Mouse (Mus musculus) midbrain, embryonic 10.5 days (tissue): ENCODE results near the gene Crybg3. TPM values are rescaled to one million over a fixed set of nuclear protein-coding genes. Genes with fewer than 3 reads are reported as not detected.

Source experiments
- DNase-seq: peaks from one replicate; pipeline ENCODE4 v3.0.0-alpha.2; 2017; ENCODE audit warnings: low spot score
- H3K27ac ChIP-seq: fragments of 300-500 bp; sonication (generic); replicated peaks from 2 replicates; pipeline ENCODE4 v1.5.1; 2016; ENCODE audit warnings: mild to moderate bottlenecking
- H3K27me3 ChIP-seq: fragments of 300-500 bp; sonication (generic); 2 replicates; pipeline ENCODE4 v1.6.1; 2016; ENCODE audit warnings: low read depth, mild to moderate bottlenecking; ENCODE audit not compliant: poor library complexity, severe bottlenecking
- H3K36me3 ChIP-seq: fragments of 300-500 bp; sonication (generic); 2 replicates; pipeline ENCODE4 v1.6.1; 2016; ENCODE audit warnings: mild to moderate bottlenecking, moderate library complexity
- H3K4me1 ChIP-seq: fragments of 300-500 bp; sonication (generic); 2 replicates; pipeline ENCODE4 v1.6.1; 2016
- H3K4me3 ChIP-seq: fragments of 300-500 bp; sonication (generic); 2 replicates; pipeline ENCODE4 v1.5.1; 2016; ENCODE audit warnings: mild to moderate bottlenecking, moderate library complexity
- H3K9me3 ChIP-seq: fragments of 300-500 bp; sonication (generic); replicated peaks from 2 replicates; pipeline ENCODE4 v1.6.1; 2016; ENCODE audit warnings: mild to moderate bottlenecking
- WGBS: fragments of 180-500 bp; shearing (Covaris S2); methylation state at CpG from one replicate; pipeline ENCODE4 v1.1.7; 2016; 5-methylcytosine and 5-hydroxymethylcytosine counted together
- polyA plus RNA-seq: library from polyadenylated mRNA; unstranded; fragments of >200 nt; fragmentation: Nextera tagmentation; extraction: Ambion mirVana; gene quantifications from 2 replicates; pipeline ENCODE4 v1.2.1, GENCODE M21; 2016

The Crybg3 gene
- polyA plus RNA-seq, 1 experiment from 2014 or later = 5.2 TPM

GRCm38 (mm10) chr16:59598997-59599396 lies 1.8 kb downstream of the Crybg3 start:
- WGBS = 10% methylated on average over 4 of the region's 4 CpGs
- 0 out of 2 replicates have a peak overlapping the region, but pooled peaks have one; percentile 72 for H3K27ac ChIP-seq
- peaks cover 51% of the 10 kb centered on the region for H3K27me3 ChIP-seq
- no peak for DNase-seq
- no peaks in the 10 kb centered on the region for H3K36me3 ChIP-seq
- peaks cover 19% of the 10 kb centered on the region for H3K4me1 ChIP-seq
- H3K9me3 ChIP-seq = no peaks in the 10 kb centered on the region
- H3K4me3 ChIP-seq = peak overlapping the region; percentile 80; the same call in 1 of the 2 replicates

- H3K9me3 ChIP-seq = no peaks in the 10 kb centered on the region
- H3K4me3 ChIP-seq = no peak overlapping the region
- no peak overlapping the region for H3K27ac ChIP-seq
- peaks cover 45% of the 10 kb centered on the region for H3K27me3 ChIP-seq
- WGBS = 93% methylated on average over 6 of the region's 6 CpGs
- no peaks in the 10 kb centered on the region for H3K36me3 ChIP-seq
- peaks cover 18% of the 10 kb centered on the region for H3K4me1 ChIP-seq
- DNase-seq = no peak
These were observed 3.5 kb downstream of the Crybg3 start for GRCm38 (mm10) chr16:59597256-59597655.

- Histone ChIP-seq H3K9me3 (no peaks in the 10 kb centered on the region), H3K27me3 (peaks cover 32% of the 10 kb centered on the region), H3K4me1 (peaks cover 10% of the 10 kb centered on the region), H3K4me3 (no peak overlapping the region), H3K27ac (no peak overlapping the region), H3K36me3 (no peaks in the 10 kb centered on the region)
- WGBS = 78% methylated on average over 3 of the region's 3 CpGs
- no peak for DNase-seq
These were observed 6.1 kb downstream of the Crybg3 start for GRCm38 (mm10) chr16:59594714-59595113.

DNA sequence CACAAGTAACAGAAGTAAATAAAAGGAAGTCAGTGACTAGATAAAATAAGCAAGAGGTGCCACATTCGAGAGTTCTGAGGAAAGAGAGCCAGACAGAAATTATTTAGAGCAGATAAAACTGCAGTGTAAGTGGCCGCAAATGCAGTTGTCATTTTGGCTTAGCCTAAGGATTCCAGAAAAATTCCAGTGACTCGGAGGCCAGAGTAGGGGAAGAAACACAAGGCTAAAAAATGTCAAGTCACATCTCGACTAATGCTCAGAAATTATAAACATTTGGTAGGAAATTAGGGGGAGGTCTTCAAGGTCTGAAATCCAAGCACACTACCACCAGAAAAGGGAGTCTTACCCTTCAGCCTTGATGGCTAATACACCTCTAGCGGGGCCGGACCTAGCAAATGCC lies 10.0 kb downstream of the Crybg3 start:
- WGBS = 85% methylated on average over 6 of the region's 6 CpGs
- no peaks in the 10 kb centered on the region for H3K27me3 ChIP-seq
- no peak for DNase-seq
- H3K4me1 ChIP-seq = no peaks in the 10 kb centered on the region
- no peak overlapping the region for H3K27ac ChIP-seq
- H3K36me3 ChIP-seq = no peaks in the 10 kb centered on the region
- no peak overlapping the region for H3K4me3 ChIP-seq
- H3K9me3 ChIP-seq = no peaks in the 10 kb centered on the region

DNA sequence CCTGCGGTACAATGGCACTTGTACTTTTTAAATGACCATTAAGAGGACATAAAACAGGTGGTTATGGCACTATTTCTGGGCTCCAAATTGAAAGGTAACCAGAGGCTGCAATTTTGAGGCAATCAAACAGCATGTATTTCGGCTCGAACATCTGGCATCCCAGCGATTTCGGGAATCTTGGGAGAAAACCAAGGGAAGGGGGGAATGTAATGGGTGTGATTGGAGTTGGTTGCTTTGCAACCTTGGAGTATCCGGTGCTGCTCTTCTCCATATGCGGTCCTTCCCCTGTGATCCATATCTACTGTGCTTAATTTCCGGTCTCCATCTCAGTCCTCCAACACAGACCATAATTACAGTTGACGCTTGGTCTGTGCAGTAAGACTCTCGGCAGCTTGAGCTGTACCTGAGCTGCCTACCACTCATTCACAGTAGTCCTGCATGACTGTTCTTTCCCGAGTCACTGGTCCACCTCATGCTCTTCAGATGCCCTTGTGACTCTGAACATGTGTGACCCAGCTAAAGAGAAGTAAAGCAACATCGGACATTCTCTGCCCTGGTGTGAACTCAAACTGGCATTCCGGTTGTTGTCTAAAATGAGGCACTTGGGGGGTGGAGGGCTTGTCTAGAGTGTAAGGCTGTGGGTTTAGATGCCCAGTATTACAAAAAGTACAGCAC lies 12.3 kb downstream of the Crybg3 start:
- no peak for DNase-seq
- Histone ChIP-seq H3K27me3 (no peaks in the 10 kb centered on the region), H3K36me3 (no peaks in the 10 kb centered on the region), H3K27ac (no peak overlapping the region), H3K4me3 (no peak overlapping the region), H3K4me1 (no peaks in the 10 kb centered on the region), H3K9me3 (no peaks in the 10 kb centered on the region)
- WGBS = 93% methylated on average over 13 of the region's 13 CpGs

DNA sequence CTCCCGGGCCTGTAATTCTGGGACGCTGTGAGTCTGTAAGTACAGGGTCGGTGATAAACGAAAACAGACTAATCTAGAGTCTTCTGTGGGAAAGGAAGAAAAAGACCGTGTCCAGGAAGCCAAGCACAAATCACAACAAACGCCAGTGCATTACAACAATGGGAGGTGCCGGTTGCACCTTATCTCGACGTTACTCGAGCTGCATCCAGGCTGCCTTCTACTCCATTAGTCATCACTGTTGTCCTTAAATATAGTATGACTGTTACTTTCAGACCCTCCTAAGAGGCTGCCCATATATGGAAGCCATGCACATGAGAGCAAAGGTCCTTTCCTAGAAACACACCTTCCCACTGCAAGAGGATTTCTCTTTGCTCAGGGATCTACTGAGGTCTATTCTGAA lies 13.0 kb downstream of the Crybg3 start:
- no peaks in the 10 kb centered on the region for H3K27me3 ChIP-seq
- H3K27ac ChIP-seq = no peak overlapping the region
- H3K4me3 ChIP-seq = no peak overlapping the region
- no peaks in the 10 kb centered on the region for H3K9me3 ChIP-seq
- 88% methylated on average over 10 of the region's 10 CpGs for WGBS
- no peaks in the 10 kb centered on the region for H3K36me3 ChIP-seq
- no peaks in the 10 kb centered on the region for H3K4me1 ChIP-seq
- DNase-seq = no peak

DNA sequence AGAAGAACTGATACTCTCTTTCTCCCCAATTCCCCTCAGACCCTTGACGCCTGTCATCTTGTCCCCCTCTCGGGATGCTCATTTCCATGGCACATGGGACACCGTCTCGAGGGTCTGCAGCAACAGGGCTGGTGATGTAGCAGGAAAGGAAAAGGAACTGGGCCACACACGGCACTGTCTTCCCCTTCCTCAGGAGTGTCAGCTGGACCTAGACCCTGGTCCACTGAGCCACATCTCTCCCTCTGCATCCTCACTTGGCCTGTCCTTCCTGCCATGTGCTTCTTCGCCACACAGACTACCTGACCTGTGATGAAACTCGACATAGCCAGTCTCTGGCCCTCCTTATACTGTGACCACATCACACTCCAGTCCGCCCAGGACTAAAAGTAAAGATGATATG lies 13.9 kb downstream of the Crybg3 start:
- 91% methylated on average over 8 of the region's 8 CpGs for WGBS
- Histone ChIP-seq H3K27ac (no peak overlapping the region), H3K4me1 (no peaks in the 10 kb centered on the region), H3K4me3 (no peak overlapping the region), H3K36me3 (no peaks in the 10 kb centered on the region), H3K9me3 (no peaks in the 10 kb centered on the region), H3K27me3 (no peaks in the 10 kb centered on the region)
- no peak for DNase-seq

DNA sequence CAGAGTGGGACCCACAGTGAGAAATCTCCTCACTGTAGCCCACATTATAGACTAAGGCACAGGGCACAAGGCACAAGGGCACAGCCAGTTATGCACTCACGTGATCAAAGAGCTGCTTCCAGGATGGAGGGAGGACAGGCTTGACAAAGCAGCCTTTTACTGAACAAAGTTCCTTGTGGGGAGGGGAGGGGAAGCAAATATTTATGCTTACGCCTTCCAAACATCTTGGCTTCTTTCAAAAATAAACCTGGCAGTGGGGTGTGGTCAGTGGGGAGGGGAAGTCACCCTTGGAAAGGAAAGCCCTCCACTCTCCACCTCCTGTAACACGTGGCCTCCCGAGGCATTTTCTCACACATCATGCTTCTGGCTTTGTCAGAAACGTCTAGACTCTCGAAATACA lies 14.5 kb downstream of the Crybg3 start:
- H3K4me1 ChIP-seq = no peaks in the 10 kb centered on the region
- H3K27ac ChIP-seq = no peak overlapping the region
- H3K9me3 ChIP-seq = no peaks in the 10 kb centered on the region
- no peak overlapping the region for H3K4me3 ChIP-seq
- WGBS = 74% methylated on average over 6 of the region's 6 CpGs
- no peaks in the 10 kb centered on the region for H3K27me3 ChIP-seq
- no peaks in the 10 kb centered on the region for H3K36me3 ChIP-seq
- DNase-seq = no peak

GRCm38 (mm10) chr16:59585706-59586244 lies 15.0 kb downstream of the Crybg3 start:
- Histone ChIP-seq H3K27ac (no peak overlapping the region), H3K4me1 (no peaks in the 10 kb centered on the region), H3K36me3 (no peaks in the 10 kb centered on the region), H3K27me3 (no peaks in the 10 kb centered on the region), H3K4me3 (no peak overlapping the region), H3K9me3 (no peaks in the 10 kb centered on the region)
- WGBS = 84% methylated on average over 4 of the region's 4 CpGs
- DNase-seq = no peak

DNA sequence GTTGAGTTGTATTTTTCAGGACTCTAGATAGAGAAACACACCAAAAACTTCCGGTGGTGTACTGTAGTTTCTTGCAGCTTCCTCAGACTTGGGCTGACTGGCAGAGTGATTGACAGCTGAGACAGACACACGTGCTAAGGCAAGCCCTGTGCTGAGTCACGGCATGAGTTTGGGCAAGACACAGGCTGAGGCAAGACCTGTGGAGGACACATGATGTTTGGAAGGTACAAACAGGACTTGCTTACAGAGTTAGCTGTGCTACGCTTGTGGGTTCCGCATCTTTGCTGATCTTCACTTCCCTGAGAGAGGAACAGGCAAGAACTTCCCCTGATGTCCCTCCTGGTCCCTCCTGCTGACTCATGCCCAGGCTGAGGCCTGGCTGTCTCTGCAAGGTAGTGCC lies 17.3 kb downstream of the Crybg3 start:
- Histone ChIP-seq H3K4me1 (no peaks in the 10 kb centered on the region), H3K9me3 (no peaks in the 10 kb centered on the region)
- 87% methylated on average over 5 of the region's 5 CpGs for WGBS

GRCm38 (mm10) chr16:59579237-59579636 lies 21.5 kb downstream of the Crybg3 start:
- H3K9me3 ChIP-seq = no peaks in the 10 kb centered on the region
- no peaks in the 10 kb centered on the region for H3K4me1 ChIP-seq
- H3K4me3 ChIP-seq = no peak overlapping the region
- H3K27me3 ChIP-seq = no peaks in the 10 kb centered on the region
- 90% methylated on average over 8 of the region's 8 CpGs for whole genome bisulfite sequencing
- no peak overlapping the region for H3K27ac ChIP-seq
- no peak for DNase-seq
- H3K36me3 ChIP-seq = no peaks in the 10 kb centered on the region

More for the DNA sequence above, 17.3 kb downstream of the Crybg3 start:
- no peak overlapping the region for H3K27ac ChIP-seq
- H3K27me3 ChIP-seq = no peaks in the 10 kb centered on the region
- no peak for DNase-seq
- no peak overlapping the region for H3K4me3 ChIP-seq
- no peaks in the 10 kb centered on the region for H3K36me3 ChIP-seq

- WGBS = 84% methylated on average over 11 of the region's 11 CpGs
- Histone ChIP-seq H3K27me3 (no peaks in the 10 kb centered on the region), H3K36me3 (no peaks in the 10 kb centered on the region), H3K27ac (no peak overlapping the region), H3K9me3 (no peaks in the 10 kb centered on the region), H3K4me3 (no peak overlapping the region), H3K4me1 (no peaks in the 10 kb centered on the region)
- no peak for DNase-seq
These were observed 26.8 kb downstream of the Crybg3 start for GRCm38 (mm10) chr16:59573961-59574360.

DNA sequence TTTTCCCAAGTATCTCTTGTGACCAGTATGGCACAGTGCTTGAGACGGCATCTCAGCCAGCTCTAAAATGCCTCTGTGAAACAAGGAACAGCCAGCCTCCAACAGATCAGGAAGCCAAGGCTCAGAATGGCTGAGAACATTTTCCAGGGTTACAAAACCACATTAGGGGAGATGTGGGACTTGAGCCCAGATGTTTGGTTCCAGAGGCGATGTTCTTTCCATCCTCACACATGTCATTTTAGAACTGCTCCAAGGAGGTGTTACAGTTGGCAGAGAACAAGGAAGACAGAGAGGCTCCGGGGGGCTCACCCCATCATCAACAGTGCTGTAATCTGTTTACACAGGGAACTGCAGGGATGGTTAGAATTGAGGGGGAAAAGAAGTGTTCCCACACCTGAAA lies 28.1 kb downstream of the Crybg3 start:
- Histone ChIP-seq H3K4me1 (peaks cover 4% of the 10 kb centered on the region; the same call in 1 of the 2 replicates), H3K36me3 (no peaks in the 10 kb centered on the region), H3K27me3 (no peaks in the 10 kb centered on the region), H3K4me3 (no peak overlapping the region), H3K27ac (no peak overlapping the region), H3K9me3 (no peaks in the 10 kb centered on the region)
- DNase-seq = no peak
- WGBS = 91% methylated on average over 3 of the region's 3 CpGs
